Mouse (Mus musculus): ENCODE results near the gene Sirt3.

DNA sequence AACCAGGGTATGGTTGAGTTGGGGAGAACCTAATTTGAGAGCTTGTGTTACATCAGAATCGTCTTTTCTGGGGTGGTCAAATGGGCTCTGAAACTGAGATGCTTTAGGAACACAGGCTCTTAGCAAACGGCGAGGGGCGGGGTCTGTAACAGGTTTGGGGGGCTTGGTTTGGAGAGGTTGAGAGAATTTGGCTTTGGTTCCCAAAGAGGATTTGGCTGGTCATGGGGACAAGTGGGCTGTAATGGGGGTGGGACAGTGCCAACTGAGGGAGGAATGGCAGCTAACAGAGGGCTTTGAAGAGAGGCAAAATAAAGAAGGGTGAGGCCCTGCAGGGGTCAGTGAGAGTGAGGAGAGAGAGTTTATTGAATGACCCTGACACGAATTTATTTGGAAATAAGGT, 42.6 kb downstream of the Sirt3 start:
- no peak for TF ChIP-seq GATA1 (IDR thresholded peaks at IDR 0.05; ENCODE audit: borderline replicate concordance, low read length)
- no peak for TF ChIP-seq FLI1 (IDR thresholded peaks at IDR 0.05; ENCODE audit: low read length)

Data from megakaryocyte, embryonic 14.5 days (primary cell).